Mouse (Mus musculus) midbrain, embryonic 14.5 days (tissue): ENCODE measurements at regions not wholly inside any gene's neighbourhood (a gene's known extent, or its start where the extent isn't known, plus 50 kb on each side); places are given as distances from the start of the nearest gene placed in this dataset.

Experiments
- ATAC-seq: fragments of 200-750 bp; cut with Nextera tagmentation; 2 replicates; pipeline ENCODE4 v1.8.0; 2017; ENCODE audit warnings: moderate number of reproducible peaks, moderate library complexity; ENCODE audit not compliant: low FRiP score, low TSS enrichment
- DNase-seq: peaks from one replicate; pipeline ENCODE4 v3.0.0-alpha.2; 2015
- H3K27ac ChIP-seq: fragments of 300-500 bp; sonication (generic); replicated peaks from 2 replicates; pipeline ENCODE4 v1.5.1; 2014; ENCODE audit warnings: mild to moderate bottlenecking, low read depth, low read length, moderate library complexity
- H3K27me3 ChIP-seq: fragments of 300-500 bp; sonication (generic); 2 replicates; pipeline ENCODE4 v1.6.1; 2014; ENCODE audit warnings: low read length, control low read depth, mixed read lengths; ENCODE audit not compliant: control insufficient read depth, insufficient read depth
- H3K36me3 ChIP-seq: fragments of 300-500 bp; sonication (generic); 2 replicates; pipeline ENCODE4 v1.6.1; 2014; ENCODE audit warnings: low read length, control low read depth; ENCODE audit not compliant: control insufficient read depth, insufficient read depth
- H3K4me1 ChIP-seq: fragments of 300-500 bp; sonication (generic); 2 replicates; pipeline ENCODE4 v1.6.1; 2014; ENCODE audit warnings: mild to moderate bottlenecking, antibody characterized with exemption, low read length, control low read depth; ENCODE audit not compliant: control insufficient read depth, insufficient read depth
- H3K4me2 ChIP-seq: fragments of 300-500 bp; sonication (generic); 2 replicates; pipeline ENCODE4 v1.6.1; 2014; ENCODE audit warnings: mild to moderate bottlenecking, low read length, moderate library complexity
- H3K4me3 ChIP-seq: fragments of 300-500 bp; sonication (generic); replicated peaks from 2 replicates; pipeline ENCODE4 v1.5.1; 2014; ENCODE audit warnings: low read depth, low read length
- H3K9ac ChIP-seq: fragments of 300-500 bp; sonication (generic); replicated peaks from 2 replicates; pipeline ENCODE4 v1.6.1; 2014; ENCODE audit warnings: mild to moderate bottlenecking, low read length, moderate library complexity
- H3K9me3 ChIP-seq: fragments of 300-500 bp; sonication (generic); 2 replicates; pipeline ENCODE4 v1.6.1; 2016; ENCODE audit warnings: low read length, control low read depth, mixed read lengths; ENCODE audit not compliant: control insufficient read depth
- WGBS: fragments of 180-500 bp; shearing (Covaris S2); extraction: QIAGEN DNeasy Blood & Tissue Kit; methylation state at CpG from one replicate; pipeline ENCODE4 v1.1.7; 2014; 5-methylcytosine and 5-hydroxymethylcytosine counted together

GRCm38 (mm10) chr6:31213161-31213560, 185.4 kb upstream of the Mkln1 start:
- Histone ChIP-seq H3K4me3 (no peak overlapping the region), H3K9me3 (no peaks in the 10 kb centered on the region), H3K9ac (no peak overlapping the region), H3K36me3 (no peaks in the 10 kb centered on the region), H3K27me3 (peaks cover 1% of the 10 kb centered on the region; the same call in 1 of the 2 replicates), H3K4me1 (0 out of 2 replicates have a peak, but pooled peaks cover 10% of the 10 kb centered on the region), H3K4me2 (no peak overlapping the region), H3K27ac (no peak overlapping the region)
- ATAC-seq, result no peak
- DNase-seq, result no peak
- WGBS, result 79% methylated on average over 4 of the region's 4 CpGs

- H3K36me3 ChIP-seq, result no peaks in the 10 kb centered on the region
- 74% methylated on average over 8 of the region's 8 CpGs for WGBS
- H3K27me3 ChIP-seq, result peaks cover 26% of the 10 kb centered on the region
Measured at GRCm38 (mm10) chr6:31215661-31216060, 182.9 kb upstream of the Mkln1 start.

GRCm38 (mm10) chr6:31216206-31217059, 182.1 kb upstream of the Mkln1 start:
- no peaks in the 10 kb centered on the region for H3K9me3 ChIP-seq
- peaks cover 26% of the 10 kb centered on the region for H3K4me1 ChIP-seq
- H3K27me3 ChIP-seq, result peaks cover 30% of the 10 kb centered on the region
- peak overlapping the region; percentile 72 for H3K4me3 ChIP-seq
- peak; percentile 79 for ATAC-seq
- under 1% methylated on average over 97 of the region's 100 CpGs for WGBS
- peak overlapping the region; percentile 57 for H3K9ac ChIP-seq
- H3K4me2 ChIP-seq, result peak overlapping the region; percentile 97
- H3K27ac ChIP-seq, result no peak overlapping the region
- DNase-seq, result peak; percentile 79
- no peaks in the 10 kb centered on the region for H3K36me3 ChIP-seq

More at GRCm38 (mm10) chr6:31215661-31216060, 182.9 kb upstream of the Mkln1 start:
- peak overlapping the region; percentile 97 for H3K4me2 ChIP-seq
- peak overlapping the region; percentile 57; the same call in 1 of the 2 replicates for H3K9ac ChIP-seq
- no peaks in the 10 kb centered on the region for H3K9me3 ChIP-seq
- no peak overlapping the region for H3K27ac ChIP-seq
- peak overlapping the region; percentile 72 for H3K4me3 ChIP-seq
- no peak for DNase-seq
- peaks cover 24% of the 10 kb centered on the region for H3K4me1 ChIP-seq
- no peak for ATAC-seq

DNA sequence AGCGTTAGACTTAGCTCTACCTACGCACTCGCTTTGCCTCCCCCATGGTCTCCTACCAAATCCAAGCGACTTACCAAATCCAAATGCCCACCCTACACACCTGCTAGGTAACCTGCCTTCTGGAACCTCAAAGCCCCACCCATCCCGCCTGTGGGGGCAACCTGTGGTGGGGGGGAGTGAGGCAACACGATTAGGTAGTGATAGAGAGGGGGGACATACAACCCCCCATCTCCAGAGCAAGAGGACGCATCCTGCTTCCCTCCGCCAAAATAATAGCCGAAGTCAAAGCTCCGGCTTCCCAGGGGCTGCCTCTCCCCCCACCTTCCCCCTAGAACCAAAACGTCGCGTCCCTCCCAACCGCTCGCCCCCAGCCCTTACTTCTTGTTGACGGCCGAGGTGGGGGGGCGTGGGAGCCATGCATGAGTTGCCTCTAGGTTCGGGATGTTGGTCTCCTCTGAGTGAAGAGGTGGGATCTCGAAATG, 181.4 kb upstream of the Mkln1 start:
- H3K9ac ChIP-seq, result peak overlapping the region; percentile 36; the same call in 1 of the 2 replicates
- H3K9me3 ChIP-seq, result no peaks in the 10 kb centered on the region
- peaks cover 32% of the 10 kb centered on the region for H3K4me1 ChIP-seq
- H3K27ac ChIP-seq, result no peak overlapping the region
- H3K36me3 ChIP-seq, result no peaks in the 10 kb centered on the region
- ATAC-seq (peak; percentile 29; the same call in 1 of the 2 replicates), DNase-seq (peak; percentile 44)
- H3K4me2 ChIP-seq, result peak overlapping the region; percentile 97
- H3K27me3 ChIP-seq, result peaks cover 30% of the 10 kb centered on the region
- peak overlapping the region; percentile 72 for H3K4me3 ChIP-seq
- WGBS, result under 1% methylated on average over 20 of the region's 20 CpGs

GRCm38 (mm10) chr6:31217641-31218138, 180.8 kb upstream of the Mkln1 start:
- no peaks in the 10 kb centered on the region for H3K36me3 ChIP-seq
- no peak for ATAC-seq
- H3K4me3 ChIP-seq, result peak overlapping the region; percentile 72
- H3K9ac ChIP-seq, result peak overlapping the region; percentile 48
- WGBS, result 0% methylated on average over 25 of the region's 25 CpGs
- H3K4me2 ChIP-seq, result peak overlapping the region; percentile 97
- no peaks in the 10 kb centered on the region for H3K9me3 ChIP-seq
- H3K4me1 ChIP-seq, result peaks cover 32% of the 10 kb centered on the region
- DNase-seq, result peak; percentile 71
- H3K27ac ChIP-seq, result no peak overlapping the region
- peaks cover 30% of the 10 kb centered on the region for H3K27me3 ChIP-seq

DNA sequence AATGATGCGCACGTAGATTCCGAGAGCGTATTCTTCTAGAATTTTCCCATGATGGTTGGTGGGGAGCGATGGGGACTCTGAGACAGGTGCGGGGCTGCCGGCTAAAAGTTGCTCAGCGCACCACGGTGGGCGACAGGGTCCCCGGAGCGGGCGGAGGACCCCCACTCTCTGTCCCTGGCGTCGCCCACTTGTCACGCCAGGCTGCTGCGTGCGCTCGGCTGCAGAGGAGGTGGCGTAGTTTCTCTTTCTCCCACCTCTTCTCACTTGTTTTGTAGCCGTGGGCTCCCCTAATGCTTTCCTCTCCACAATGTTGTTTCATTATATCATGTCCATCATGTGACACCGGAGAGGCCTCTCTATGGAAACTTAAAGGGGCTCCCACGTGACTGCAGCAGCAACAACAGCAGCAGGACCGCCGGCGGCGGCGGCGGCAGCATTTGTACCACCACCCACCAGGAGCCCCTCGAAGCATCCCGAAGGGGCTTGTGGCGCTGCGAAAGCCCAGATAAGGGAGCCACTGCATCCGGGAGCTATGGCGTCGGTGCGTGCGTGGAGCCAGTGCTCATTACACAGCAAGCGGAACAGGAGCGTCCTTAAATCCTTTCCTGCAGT, 180.3 kb upstream of the Mkln1 start:
- Histone ChIP-seq H3K27ac (no peak overlapping the region), H3K4me1 (peaks cover 32% of the 10 kb centered on the region), H3K36me3 (no peaks in the 10 kb centered on the region), H3K27me3 (peaks cover 30% of the 10 kb centered on the region), H3K4me2 (peak overlapping the region; percentile 97), H3K4me3 (peak overlapping the region; percentile 72), H3K9ac (peak overlapping the region; percentile 48), H3K9me3 (no peaks in the 10 kb centered on the region)
- DNase-seq, result peak; percentile 76
- WGBS, result under 1% methylated on average over 40 of the region's 40 CpGs
- no peak for ATAC-seq

DNA sequence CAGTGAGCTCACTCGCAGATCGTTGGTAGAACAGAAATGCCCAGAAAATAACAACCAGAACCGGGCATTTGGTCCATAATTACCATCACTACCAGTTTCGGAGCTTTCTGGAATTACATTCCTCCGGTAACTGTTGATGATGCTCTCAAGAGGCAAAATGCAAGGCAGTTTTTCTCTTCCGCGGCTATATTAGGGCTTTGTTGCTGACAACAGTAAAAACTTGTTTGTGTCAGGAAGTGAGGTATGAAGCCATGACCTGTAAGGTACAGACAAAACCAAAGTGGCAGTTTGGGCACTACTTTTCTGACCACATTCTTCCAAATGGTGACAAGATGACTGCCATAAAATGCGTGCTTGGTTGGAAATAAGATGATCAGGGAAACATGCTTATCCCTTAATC, 179.7 kb upstream of the Mkln1 start:
- WGBS, result 34% methylated on average over 8 of the region's 8 CpGs
- H3K9ac ChIP-seq, result peak overlapping the region; percentile 48
- H3K4me3 ChIP-seq, result peak overlapping the region; percentile 72
- H3K4me1 ChIP-seq, result peaks cover 32% of the 10 kb centered on the region
- ATAC-seq, result no peak
- H3K4me2 ChIP-seq, result peak overlapping the region; percentile 97
- no peaks in the 10 kb centered on the region for H3K36me3 ChIP-seq
- H3K9me3 ChIP-seq, result no peaks in the 10 kb centered on the region
- H3K27ac ChIP-seq, result no peak overlapping the region
- DNase-seq, result no peak
- peaks cover 30% of the 10 kb centered on the region for H3K27me3 ChIP-seq

DNA sequence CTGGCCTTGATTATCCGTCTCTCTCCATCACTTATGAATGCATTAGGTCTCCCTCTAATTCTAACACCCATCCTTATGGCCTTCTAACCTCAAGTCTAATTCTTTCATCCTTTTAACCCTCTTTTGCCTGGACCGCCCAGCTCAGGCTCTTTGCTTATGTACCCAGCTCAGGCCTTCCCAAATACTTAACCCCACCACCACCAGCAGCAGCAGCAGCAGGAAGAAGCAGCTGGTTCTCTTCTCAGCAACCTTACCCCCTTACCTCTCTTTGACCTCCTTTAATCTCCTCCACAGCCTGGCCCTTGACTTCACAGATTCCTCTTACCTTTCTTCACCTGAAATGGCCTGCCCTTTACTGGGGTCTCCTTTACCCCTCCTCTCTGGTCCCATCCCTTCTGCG, 178.8 kb upstream of the Mkln1 start:
- no peaks in the 10 kb centered on the region for H3K9me3 ChIP-seq
- H3K27me3 ChIP-seq, result peaks cover 30% of the 10 kb centered on the region
- H3K9ac ChIP-seq, result peak overlapping the region; percentile 34; the same call in 1 of the 2 replicates
- H3K4me2 ChIP-seq, result peak overlapping the region; percentile 63
- peak overlapping the region; percentile 29 for H3K4me3 ChIP-seq
- H3K27ac ChIP-seq, result no peak overlapping the region
- H3K4me1 ChIP-seq, result peaks cover 32% of the 10 kb centered on the region
- ATAC-seq (no peak), DNase-seq (no peak)
- H3K36me3 ChIP-seq, result no peaks in the 10 kb centered on the region
- 30% methylated on average over 3 of the region's 3 CpGs for WGBS
